Mouse (Mus musculus) spleen, postnatal 36 days (tissue): Measurements from ENCODE around the gene Acp1.
A peak's percentile ranks its signal among the peaks of the same experiment; 100 is the strongest.

Experiments
- DNase-seq, 2 experiments: peaks; one replicate each; pipeline ENCODE4 v3.0.0; 2022; ENCODE audit warnings: low spot score in 2 of 2, mixed read lengths in 1 of 2

Acp1 gene

GRCm38 (mm10) chr12:30911261-30912047 lies at the start of gene Acp1, which contains the start of gene Sh3yl1:
Acp1 (minus strand) TSS chr12:30911589.
Sh3yl1 (plus strand) TSS chr12:30911668.
- peak; percentile 93 to 94 for DNase-seq

DNA sequence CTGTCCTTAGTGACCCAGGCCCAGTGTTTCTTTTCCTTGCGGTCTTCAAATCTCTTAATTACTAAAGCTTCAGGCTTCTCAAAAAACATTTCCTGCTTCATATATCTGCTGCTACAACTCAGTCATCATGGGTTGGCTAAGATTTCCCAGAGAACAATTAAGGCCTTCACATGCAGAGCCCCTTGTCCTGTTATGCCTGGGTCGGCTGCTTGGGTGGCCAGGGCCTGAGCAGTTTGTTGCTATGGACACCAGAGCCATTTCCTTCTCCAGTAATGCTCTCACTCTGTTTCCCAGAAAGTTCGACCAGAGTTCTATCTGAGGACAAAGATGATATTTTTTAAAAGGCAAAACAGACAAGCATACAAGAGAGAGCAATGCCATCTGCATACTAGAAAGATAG lies 32.8 kb upstream of the Acp1 start:
- DNase-seq, result no peak

DNA sequence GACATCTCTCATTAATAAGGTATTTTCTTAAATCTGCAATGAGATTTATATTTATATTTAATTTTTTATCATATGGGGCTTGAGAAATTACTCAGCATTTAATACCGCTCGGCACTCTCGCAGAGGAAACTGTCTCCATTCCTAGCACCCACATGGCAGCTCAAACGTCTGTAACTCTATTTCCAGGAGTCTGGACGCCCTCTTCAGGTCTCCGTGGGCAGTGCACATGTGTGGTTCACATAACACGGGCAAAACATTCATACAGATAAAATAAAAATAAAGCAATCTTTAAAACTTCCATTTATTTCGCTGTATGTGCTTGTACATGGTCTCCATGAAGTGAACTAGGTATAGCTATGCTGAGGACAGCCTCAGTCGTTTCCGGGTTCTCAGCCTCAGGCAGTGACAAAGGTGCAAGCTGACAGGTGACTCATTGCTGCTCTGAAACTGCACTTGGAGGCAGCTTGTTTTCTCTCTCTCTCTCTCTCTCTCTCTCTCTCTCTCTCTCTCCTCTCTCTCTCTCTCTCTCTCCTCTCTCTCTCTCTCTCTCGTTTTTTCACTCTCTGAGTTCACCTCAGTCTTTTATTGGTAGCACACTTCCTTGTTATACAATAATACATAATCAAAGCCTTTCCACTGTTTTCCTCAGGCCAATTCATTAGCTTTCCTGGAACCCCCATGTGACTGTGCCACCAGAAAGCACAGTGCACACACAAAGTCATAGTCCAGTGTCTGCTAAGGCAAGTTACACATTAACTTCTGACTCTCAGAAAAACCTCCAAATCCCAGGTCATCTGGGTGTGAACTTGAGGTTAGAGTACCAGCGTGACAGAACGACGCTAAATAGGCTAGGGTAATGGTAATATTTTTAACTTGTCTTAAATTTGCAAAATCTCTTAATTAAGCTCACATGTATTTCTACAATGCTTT lies 31.9 kb upstream of the Acp1 start:
- DNase-seq, result no peak

DNA sequence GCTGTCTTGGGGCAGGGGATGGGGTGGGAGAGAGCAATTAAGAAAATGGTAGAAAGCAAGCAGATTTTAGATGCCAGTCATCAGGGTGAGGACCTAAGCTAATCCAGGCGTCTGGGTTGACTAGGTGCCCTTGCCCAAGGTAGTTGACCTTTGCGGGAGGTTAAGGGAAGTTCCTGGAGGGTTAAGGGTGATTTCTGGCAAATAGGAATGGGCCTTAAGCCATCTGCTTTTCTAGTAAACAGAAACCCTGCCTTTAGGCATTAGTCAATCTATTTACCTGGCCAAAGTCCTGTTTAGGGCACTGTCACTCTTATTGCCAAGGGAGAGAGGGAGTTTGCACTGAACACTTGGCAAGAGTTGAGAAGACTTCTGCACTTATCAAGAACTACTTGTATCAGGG lies 25.5 kb upstream of the Acp1 start:
- no peak for DNase-seq

GRCm38 (mm10) chr12:30933299-30933698 lies 21.9 kb upstream of the Acp1 start:
- DNase-seq, result no peak

GRCm38 (mm10) chr12:30928182-30928581 lies 16.8 kb upstream of the Acp1 start:
- no peak for DNase-seq

DNA sequence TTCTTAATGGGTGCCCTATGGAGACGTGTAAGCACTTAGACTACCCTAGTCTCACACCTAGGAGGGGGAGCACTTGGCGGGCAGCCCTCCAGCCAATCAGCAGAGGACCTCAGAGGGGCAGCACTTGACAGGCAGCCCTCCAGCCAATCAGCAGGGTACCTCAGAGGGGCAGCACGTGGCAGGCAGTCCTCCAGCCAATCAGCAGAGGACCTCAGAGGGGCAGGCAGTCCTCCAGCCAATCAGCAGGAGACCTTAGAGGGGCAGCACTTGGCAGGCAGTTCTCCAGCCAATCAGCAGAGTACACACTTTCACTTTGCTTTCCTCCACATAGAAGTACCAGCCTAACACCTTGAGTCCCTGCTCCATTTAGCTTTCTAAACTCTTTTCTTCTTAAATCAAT lies 11.0 kb upstream of the Acp1 start:
- peak in 1 of 2 experiments; percentile 5 for DNase-seq

DNA sequence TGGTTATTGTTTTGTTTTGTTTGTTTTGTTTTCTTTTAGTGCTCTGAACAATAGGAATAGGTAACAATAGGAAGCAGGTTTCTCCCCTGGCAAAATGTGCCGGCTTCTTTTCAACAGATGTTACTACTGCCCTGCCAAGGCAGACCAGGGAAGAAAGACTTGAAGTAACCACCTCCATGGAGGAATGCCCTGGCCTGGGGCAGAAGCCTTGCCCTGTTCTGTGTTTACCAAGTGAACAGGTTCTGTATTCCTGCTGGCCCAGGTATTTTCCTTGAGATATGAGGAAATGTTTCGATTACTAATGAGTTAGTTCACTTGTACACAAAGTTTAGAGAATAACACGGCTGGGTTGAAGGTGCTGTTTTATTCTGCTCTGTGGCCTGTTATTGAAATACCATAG lies 1.5 kb upstream of the Acp1 start:
- DNase-seq, result no peak

GRCm38 (mm10) chr12:30912048-30912381 lies 626 bp upstream of the Acp1 start:
- DNase-seq, result peak; percentile 32 to 49

- DNase-seq, result peak in 1 of 2 experiments; percentile 5
Measured at GRCm38 (mm10) chr12:30910860-30911259, 529 bp downstream of the Acp1 start.

GRCm38 (mm10) chr12:30909881-30910280 lies 1.5 kb downstream of the Acp1 start:
- DNase-seq, result peak; percentile 43 to 72

DNA sequence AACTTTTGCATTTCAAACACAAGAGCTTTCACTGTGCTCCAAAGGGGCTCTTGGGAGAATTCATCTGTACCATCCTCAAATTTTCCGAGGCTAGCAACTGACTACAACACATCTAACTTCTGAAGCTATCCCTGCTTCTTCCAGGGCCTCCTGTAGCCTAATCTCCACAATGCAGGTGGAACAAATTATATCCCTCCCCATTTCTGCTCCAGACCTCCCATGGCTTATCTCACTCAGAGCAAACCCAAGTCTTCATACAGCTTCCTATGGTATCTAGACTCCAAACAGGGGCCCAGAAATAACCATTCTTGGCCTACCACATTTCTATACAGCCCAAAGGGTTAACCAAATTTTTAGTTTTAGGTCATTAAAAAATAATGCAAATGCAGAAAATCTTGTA lies 2.7 kb downstream of the Acp1 start:
- DNase-seq, result peak; percentile 31 to 65

- peak in 1 of 2 experiments; percentile 23 for DNase-seq
Measured at GRCm38 (mm10) chr12:30897039-30897438, 14.3 kb downstream of the Acp1 start.

DNA sequence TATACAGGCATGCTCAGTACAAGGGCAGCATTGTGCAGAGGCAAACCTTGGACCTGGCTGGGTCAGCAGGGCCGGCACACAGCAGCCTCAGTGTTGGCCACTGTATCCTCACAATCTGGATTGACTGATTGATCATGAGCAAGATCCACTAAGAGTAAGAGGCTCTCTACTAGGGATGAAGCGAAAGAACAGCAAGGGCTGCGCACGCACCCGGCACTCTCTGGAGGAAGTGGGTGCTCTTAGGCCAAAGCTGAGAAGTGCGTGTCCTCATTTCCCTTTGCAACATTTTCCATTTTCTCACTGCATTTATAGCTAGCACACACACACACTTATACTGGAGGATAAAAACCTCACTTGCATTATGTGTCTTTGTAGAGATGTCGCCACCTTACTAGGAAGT lies 20.0 kb downstream of the Acp1 start:
- DNase-seq, result no peak

- DNase-seq, result peak; percentile 5 to 29
Measured at GRCm38 (mm10) chr12:30890067-30890466, 21.3 kb downstream of the Acp1 start.

DNA sequence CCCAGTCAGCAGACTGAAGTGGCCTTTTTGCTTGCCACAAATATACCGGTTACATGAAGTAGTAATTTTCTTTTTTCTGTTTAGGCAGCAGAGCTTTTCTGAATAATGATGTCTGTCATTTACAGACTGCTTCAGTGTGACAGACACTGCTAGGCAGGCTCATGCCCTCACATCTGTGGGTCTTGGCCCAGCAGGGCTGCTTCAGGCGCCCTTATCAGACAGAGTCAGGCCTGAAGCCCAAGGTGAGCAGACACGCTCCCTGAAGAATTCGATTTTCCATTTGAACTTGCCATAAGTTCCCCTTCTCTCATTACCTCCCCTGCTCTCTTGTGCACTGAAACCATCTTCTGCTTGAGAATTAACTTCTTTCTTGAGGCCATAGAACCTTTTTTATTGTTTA lies 23.4 kb downstream of the Acp1 start:
- no peak for DNase-seq

GRCm38 (mm10) chr12:30885891-30886290 lies 25.5 kb downstream of the Acp1 start:
- DNase-seq, result no peak

DNA sequence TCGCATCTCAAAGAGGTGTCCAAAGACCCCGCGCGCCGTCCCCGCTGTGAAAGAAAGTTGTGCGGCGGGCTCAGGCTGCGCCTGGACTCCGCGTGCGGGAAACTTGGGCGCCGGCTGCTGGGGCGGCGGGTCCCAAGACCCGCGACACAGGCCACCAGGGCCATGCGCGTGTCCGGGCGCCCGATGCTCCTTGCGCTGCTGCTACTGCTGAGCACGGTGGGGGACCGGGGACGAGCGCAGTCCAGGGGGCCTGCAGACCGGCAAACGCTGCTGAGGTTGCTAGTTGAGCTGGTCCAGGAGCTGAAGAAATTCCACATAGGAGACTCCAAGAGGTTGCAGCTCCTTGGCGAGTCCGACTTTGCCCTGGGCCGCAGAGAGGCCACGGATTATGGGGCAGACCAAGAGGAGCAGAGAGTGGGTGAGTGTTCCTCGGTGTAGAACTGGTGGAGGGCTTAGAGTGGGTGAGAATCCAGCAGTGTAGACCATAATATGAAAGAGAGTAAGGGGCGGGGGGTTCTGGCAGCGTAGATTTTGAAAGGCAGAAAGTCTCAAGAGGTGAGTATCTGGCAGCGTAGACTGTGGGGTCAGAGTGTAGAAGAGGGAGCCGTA lies 26.7 kb downstream of the Acp1 start:
- DNase-seq, result no peak

DNA sequence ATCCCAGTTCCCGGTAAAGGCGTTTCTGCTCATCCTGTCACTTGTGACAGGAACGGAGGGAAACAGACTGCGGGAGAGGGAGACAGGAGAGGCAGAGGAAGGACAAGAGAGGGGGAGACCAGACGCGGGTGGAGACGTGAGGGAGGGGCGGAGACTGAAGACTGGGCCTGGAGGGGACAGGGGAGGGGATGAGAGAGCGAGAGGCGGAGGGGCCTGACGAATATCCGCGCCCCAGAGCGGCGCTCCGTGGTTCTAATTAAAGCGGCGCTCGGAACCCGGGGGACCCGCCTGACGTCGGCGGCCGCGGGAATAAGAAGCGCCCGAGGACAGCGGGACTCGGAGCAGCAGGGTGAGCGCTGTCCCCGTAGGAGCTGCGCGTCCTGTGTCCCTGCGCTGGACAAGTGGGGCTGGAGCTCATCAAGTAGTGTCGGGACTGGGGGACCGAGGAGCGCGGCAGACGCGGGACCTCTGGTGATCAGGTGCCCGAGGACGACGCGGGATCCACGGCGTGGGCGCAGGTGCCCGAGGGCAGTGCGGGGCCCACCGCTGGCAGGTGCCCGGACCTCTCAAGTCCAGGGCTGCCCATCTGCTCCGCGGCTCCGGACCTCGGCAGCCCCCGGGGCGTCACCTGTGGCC lies 27.3 kb downstream of the Acp1 start, which contains the start of gene Alkal2:
Alkal2 (plus strand) TSS at position 337 of the 636 bp plus-strand sequence.
- no peak for DNase-seq

GRCm38 (mm10) chr12:30883592-30883985 lies 27.8 kb downstream of the Acp1 start:
- no peak for DNase-seq

GRCm38 (mm10) chr12:30879447-30879846 lies 31.9 kb downstream of the Acp1 start:
- no peak for DNase-seq

DNA sequence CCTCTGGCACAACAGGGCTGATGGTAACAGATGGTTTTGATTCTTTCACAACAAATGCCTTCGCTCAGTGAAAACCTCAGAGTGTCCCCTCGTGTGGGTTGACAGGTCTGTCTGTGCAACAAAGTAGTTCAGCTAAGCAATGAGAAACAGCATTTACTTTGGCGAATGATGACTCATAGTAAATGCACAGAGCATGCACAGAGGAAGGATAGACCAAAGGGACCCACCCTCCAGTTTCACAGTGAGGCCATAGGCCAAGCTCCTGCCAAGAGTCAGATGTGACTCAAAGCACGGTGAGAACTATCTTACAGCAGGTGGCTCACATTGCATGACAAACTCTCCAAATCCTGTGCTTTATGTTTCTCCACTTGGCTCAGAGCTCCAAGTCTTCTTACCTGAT lies 45.6 kb downstream of the Acp1 start:
- DNase-seq, result no peak
